In the genomic region with DNA sequence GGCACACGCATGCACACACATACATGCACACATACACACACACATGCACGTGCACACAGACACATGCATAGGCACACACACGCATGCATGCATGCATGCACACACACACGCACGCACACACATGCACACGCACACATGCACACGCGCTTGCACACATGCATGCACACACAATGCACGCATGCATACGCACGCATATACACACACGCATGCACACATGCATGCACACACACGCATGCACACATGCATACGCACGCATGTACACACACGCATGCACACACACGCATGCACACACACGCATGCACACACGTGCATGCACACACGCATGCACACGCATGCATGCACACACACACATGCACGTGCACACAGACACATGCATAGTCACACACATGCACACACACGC, we compare ENCODE assay signal across 16 mouse cellular contexts. TPM values are rescaled to one million over a fixed set of nuclear protein-coding genes. Genes with fewer than 3 reads are reported as not detected.
"Had no signal": no experiment of that assay in that cellular context is flagged by ENCODE, and none has a peak within 500 bp of the region (broad histone marks: within the 10 kb centered on the region; RNA-seq: fewer than 3 reads in every experiment).

No protein-coding gene starts in this region.

- H3K9me3 ChIP-seq: midbrain, embryonic 10.5 days; midbrain, embryonic 13.5 days had no signal

- H3K36me3 ChIP-seq: liver, embryonic 13.5 days; midbrain, embryonic 10.5 days; midbrain, embryonic 13.5 days had no signal

- H3K27ac ChIP-seq: kidney, postnatal 0 days; left cerebral cortex, adult 2 months; liver, embryonic 13.5 days; midbrain, embryonic 10.5 days; midbrain, embryonic 13.5 days had no signal

- H3K4me2 ChIP-seq: liver, embryonic 13.5 days; midbrain, embryonic 13.5 days had no signal

- H3K9ac ChIP-seq: liver, embryonic 13.5 days; midbrain, embryonic 13.5 days had no signal

- H3K4me1 ChIP-seq: midbrain, embryonic 10.5 days; midbrain, embryonic 13.5 days had no signal

- H3K27me3 ChIP-seq: liver, embryonic 13.5 days; midbrain, embryonic 13.5 days had no signal

- DNase-seq: kidney, adult 18-20 months; kidney, adult 9 months; kidney, postnatal 25 days; layer of hippocampus, postnatal 36 days; liver, embryonic 13.5 days; lung, adult 2 months; lung, postnatal 14 days; lung, postnatal 4 days; thymus, postnatal 25 days had no signal

- H3K4me3 ChIP-seq: left cerebral cortex, adult 2 months; liver, embryonic 13.5 days; midbrain, embryonic 10.5 days; midbrain, embryonic 13.5 days had no signal

- ATAC-seq: intestine, embryonic 16.5 days; midbrain, embryonic 13.5 days; midbrain, embryonic 16.5 days had no signal

RNA-seq across cellular contexts. Expression of a gene that starts 16.9 kb away (rescaled TPM):
- polyA plus RNA-seq: neural tube, embryonic 14.5 days had no signal
